Mouse (Mus musculus) hindbrain, embryonic 12.5 days (tissue): ENCODE measurements around the gene Casz1. TPM values are rescaled to one million over a fixed set of nuclear protein-coding genes. Genes with fewer than 3 reads are reported as not detected.

Source experiments
- ATAC-seq: fragments of 200-750 bp; cut with Nextera tagmentation; 2 replicates; pipeline ENCODE4 v1.8.0; 2017; ENCODE audit warnings: moderate TSS enrichment; ENCODE audit not compliant: low FRiP score
- H3K27ac ChIP-seq: fragments of 300-500 bp; sonication (generic); 2 replicates; pipeline ENCODE4 v1.5.1; 2016; ENCODE audit warnings: mild to moderate bottlenecking
- H3K27me3 ChIP-seq: fragments of 300-500 bp; sonication (generic); 2 replicates; pipeline ENCODE4 v1.6.1; 2016; ENCODE audit warnings: mild to moderate bottlenecking
- H3K36me3 ChIP-seq: fragments of 300-500 bp; sonication (generic); 2 replicates; pipeline ENCODE4 v1.6.1; 2016; ENCODE audit warnings: mild to moderate bottlenecking
- H3K4me1 ChIP-seq: fragments of 300-500 bp; sonication (generic); 2 replicates; pipeline ENCODE4 v1.6.1; 2016
- H3K4me2 ChIP-seq: fragments of 300-500 bp; sonication (generic); replicated peaks from 2 replicates; pipeline ENCODE4 v1.6.1; 2016; ENCODE audit warnings: mild to moderate bottlenecking
- H3K4me3 ChIP-seq: fragments of 300-500 bp; sonication (generic); 2 replicates; pipeline ENCODE4 v1.5.1; 2016; ENCODE audit warnings: mild to moderate bottlenecking
- H3K9ac ChIP-seq: fragments of 300-500 bp; sonication (generic); 2 replicates; pipeline ENCODE4 v1.6.1; 2016; ENCODE audit warnings: mild to moderate bottlenecking, moderate library complexity
- H3K9me3 ChIP-seq: fragments of 300-500 bp; sonication (generic); replicated peaks from 2 replicates; pipeline ENCODE4 v1.6.1; 2016; ENCODE audit warnings: mild to moderate bottlenecking
- WGBS: fragments of 180-500 bp; shearing (Covaris S2); methylation state at CpG from one replicate; pipeline ENCODE4 v1.1.7; 2016; 5-methylcytosine and 5-hydroxymethylcytosine counted together
- polyA plus RNA-seq: library from polyadenylated mRNA; unstranded; fragments of >200 nt; fragmentation: Nextera tagmentation; extraction: Ambion mirVana; gene quantifications from 2 replicates; pipeline ENCODE4 v1.2.1, GENCODE M21; 2016

The Casz1 gene
- polyA plus RNA-seq, 1 experiment from 2014 or later = 8.9 TPM

DNA sequence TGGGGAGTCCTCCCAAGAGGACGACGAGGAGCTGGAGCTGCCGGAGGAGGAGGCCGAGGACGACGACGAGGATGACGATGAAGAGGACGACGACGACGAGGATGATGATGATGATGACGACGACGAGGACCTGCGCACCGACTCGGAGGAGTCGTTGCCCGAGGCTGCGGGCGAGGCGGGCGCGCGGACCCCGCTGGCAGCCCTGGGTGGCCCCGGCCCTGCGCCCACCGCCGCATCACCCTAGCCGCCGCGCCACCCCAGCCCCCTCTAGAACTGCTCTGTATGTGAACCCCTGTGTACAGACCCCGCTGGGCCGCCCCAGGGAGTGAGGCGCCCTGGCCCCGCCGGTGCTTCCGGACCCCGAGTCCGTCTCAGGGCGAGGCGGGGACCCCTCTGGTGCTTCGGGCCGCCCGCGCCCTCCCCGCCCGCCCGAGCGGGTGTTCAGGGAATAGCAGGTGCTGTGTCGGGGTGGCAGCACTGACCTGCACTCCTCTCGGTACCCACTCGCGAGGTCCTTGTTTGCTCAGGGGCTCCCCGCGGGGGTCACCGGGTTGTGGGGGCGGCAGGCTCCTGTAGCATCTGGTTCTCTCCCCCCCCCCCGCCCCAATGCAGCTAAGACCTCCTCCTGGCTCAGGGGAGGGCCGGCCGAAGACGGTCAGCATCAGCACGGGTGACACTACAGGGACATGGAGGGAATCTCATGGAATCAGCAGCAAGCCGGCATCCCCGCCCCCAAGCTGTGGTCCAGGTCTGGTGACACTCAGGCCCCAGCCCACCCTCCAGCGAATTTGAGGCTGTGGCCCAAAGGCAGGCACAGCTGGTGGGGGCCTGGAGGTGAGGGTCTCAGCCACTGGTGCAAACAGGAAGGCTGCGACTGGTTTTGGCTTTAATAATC, 148.3 kb downstream of the Casz1 start:
- peak; percentile 33 for ATAC-seq
- peak overlapping the region; percentile 59 for H3K9ac ChIP-seq
- H3K36me3 ChIP-seq = no peaks in the 10 kb centered on the region
- H3K27ac ChIP-seq = no peak overlapping the region
- H3K9me3 ChIP-seq = no peaks in the 10 kb centered on the region
- 3% methylated on average over 65 of the region's 69 CpGs for WGBS
- peak overlapping the region; percentile 36 for H3K4me3 ChIP-seq
- H3K4me2 ChIP-seq = peak overlapping the region; percentile 77
- H3K4me1 ChIP-seq = peaks cover 49% of the 10 kb centered on the region
- peaks cover 79% of the 10 kb centered on the region for H3K27me3 ChIP-seq

DNA sequence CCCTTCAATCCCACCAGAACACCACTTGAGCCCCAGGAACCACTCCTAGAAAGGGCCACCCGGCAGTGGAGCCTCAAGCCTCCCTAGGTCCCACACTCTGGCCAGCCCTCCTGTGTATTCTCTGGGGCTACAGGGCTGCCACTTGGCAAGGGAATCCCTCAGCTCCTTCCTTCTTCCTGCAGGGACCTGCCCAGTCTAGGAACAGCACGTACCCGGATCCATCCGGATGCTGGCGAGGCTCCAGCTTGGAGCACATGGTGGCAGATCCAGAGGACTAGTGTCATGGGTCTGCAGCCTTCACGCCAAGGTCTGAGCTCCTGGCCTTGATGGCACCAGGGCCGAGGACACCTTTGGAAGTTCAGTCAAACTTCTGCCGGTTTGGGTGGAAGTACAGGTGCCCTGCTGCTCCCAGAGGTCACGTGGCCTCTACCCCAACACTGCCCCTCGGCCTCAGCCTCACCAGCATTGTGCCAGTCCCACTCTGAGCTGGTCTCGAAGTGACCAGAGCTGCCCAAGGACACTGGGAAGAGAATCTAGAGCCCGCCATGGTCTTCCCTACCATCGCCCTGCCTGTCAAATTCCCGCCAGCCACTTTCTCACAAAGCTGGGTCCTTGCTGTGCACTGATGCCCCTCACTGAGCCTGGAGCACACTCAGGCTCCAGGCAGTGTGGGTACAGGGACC, 151.0 kb downstream of the Casz1 start:
- Histone ChIP-seq H3K9ac (no peak overlapping the region), H3K4me1 (peaks cover 31% of the 10 kb centered on the region), H3K4me2 (no peak overlapping the region), H3K27ac (no peak overlapping the region), H3K36me3 (peaks cover 1% of the 10 kb centered on the region; the same call in 1 of the 2 replicates), H3K9me3 (no peaks in the 10 kb centered on the region), H3K4me3 (no peak overlapping the region), H3K27me3 (peaks cover 52% of the 10 kb centered on the region)
- no peak for ATAC-seq
- 85% methylated on average over 14 of the region's 14 CpGs for WGBS

DNA sequence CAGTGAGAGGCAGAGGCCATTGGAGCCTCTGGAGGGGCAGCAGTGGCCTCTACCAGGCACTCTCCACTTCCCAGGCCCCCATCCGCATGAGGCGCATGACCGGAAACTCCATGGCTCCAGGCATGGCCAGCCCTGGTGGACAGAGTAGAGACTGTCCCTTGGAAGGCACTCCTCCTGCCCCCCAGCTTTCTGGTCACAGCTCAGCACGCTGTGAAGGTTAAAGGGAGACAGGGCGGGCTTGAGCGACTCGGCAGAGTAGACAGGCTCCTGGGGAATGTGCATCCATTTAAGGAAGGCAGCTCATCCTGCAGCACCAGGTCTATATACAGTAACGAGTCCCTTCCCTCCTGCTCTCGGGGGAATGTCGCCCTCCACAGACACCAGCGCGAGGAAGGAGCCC, 155.8 kb downstream of the Casz1 start:
- Histone ChIP-seq H3K27ac (no peak overlapping the region), H3K36me3 (peaks cover 30% of the 10 kb centered on the region), H3K4me2 (no peak overlapping the region), H3K27me3 (peaks cover 11% of the 10 kb centered on the region), H3K9ac (no peak overlapping the region), H3K9me3 (no peaks in the 10 kb centered on the region), H3K4me1 (peaks cover 9% of the 10 kb centered on the region; the same call in 1 of the 2 replicates), H3K4me3 (no peak overlapping the region)
- ATAC-seq = no peak
- WGBS = 81% methylated on average over 12 of the region's 12 CpGs

DNA sequence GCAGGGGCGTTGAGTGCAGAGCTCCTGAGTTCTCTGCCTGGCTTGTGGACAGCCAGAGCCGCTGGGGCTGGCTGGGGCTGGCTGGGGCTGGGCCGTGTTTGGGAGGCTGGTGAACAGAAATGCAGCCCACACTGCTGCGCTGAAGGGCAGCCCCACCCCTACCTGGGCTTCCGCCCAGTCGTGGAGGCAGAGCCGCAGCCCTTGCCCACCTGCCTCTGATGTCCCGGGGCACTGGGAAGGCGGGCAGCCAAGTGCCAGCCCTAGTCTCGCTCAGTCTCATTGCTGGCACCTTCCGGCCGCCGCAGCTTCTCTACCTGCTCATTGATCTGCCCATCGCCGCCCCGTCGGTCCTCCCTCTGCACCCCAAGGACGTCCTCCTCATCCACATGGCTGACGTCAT, 156.9 kb downstream of the Casz1 start:
- 95% methylated on average over 19 of the region's 19 CpGs for WGBS
- Histone ChIP-seq H3K27ac (no peak overlapping the region), H3K9me3 (no peaks in the 10 kb centered on the region), H3K27me3 (0 out of 2 replicates have a peak, but pooled peaks cover 3% of the 10 kb centered on the region), H3K9ac (no peak overlapping the region), H3K4me2 (no peak overlapping the region), H3K4me3 (no peak overlapping the region), H3K4me1 (peaks cover 13% of the 10 kb centered on the region; the same call in 1 of the 2 replicates), H3K36me3 (peaks cover 30% of the 10 kb centered on the region)
- no peak for ATAC-seq

GRCm38 (mm10) chr4:148962096-148962495, 157.9 kb downstream of the Casz1 start:
- Histone ChIP-seq H3K4me3 (no peak overlapping the region), H3K4me2 (no peak overlapping the region), H3K9me3 (no peaks in the 10 kb centered on the region), H3K9ac (no peak overlapping the region), H3K27me3 (no peaks in the 10 kb centered on the region), H3K4me1 (peaks cover 18% of the 10 kb centered on the region), H3K36me3 (peaks cover 30% of the 10 kb centered on the region), H3K27ac (no peak overlapping the region)
- WGBS = 100% methylated on average over 1 of the region's 1 CpGs
- no peak for ATAC-seq

GRCm38 (mm10) chr4:148964541-148965310, 160.5 kb downstream of the Casz1 start:
- no peak for ATAC-seq
- H3K4me1 ChIP-seq = peaks cover 34% of the 10 kb centered on the region
- 81% methylated on average over 10 of the region's 10 CpGs for WGBS
- no peak overlapping the region for H3K4me2 ChIP-seq
- H3K9ac ChIP-seq = no peak overlapping the region
- peak overlapping the region; percentile 44; the same call in 1 of the 2 replicates for H3K27ac ChIP-seq
- no peaks in the 10 kb centered on the region for H3K9me3 ChIP-seq
- H3K36me3 ChIP-seq = peaks cover 30% of the 10 kb centered on the region
- H3K4me3 ChIP-seq = no peak overlapping the region
- no peaks in the 10 kb centered on the region; the same call in 1 of the 2 replicates for H3K27me3 ChIP-seq

- WGBS = 79% methylated on average over 5 of the region's 5 CpGs
- peaks cover 20% of the 10 kb centered on the region for H3K36me3 ChIP-seq
- ATAC-seq = no peak
- peaks cover 38% of the 10 kb centered on the region for H3K4me1 ChIP-seq
- no peak overlapping the region for H3K27ac ChIP-seq
- no peaks in the 10 kb centered on the region for H3K9me3 ChIP-seq
- no peaks in the 10 kb centered on the region; the same call in 1 of the 2 replicates for H3K27me3 ChIP-seq
- no peak overlapping the region for H3K4me3 ChIP-seq
- H3K9ac ChIP-seq = no peak overlapping the region
- H3K4me2 ChIP-seq = no peak overlapping the region
These were observed 161.9 kb downstream of the Casz1 start for GRCm38 (mm10) chr4:148966132-148966531.

DNA sequence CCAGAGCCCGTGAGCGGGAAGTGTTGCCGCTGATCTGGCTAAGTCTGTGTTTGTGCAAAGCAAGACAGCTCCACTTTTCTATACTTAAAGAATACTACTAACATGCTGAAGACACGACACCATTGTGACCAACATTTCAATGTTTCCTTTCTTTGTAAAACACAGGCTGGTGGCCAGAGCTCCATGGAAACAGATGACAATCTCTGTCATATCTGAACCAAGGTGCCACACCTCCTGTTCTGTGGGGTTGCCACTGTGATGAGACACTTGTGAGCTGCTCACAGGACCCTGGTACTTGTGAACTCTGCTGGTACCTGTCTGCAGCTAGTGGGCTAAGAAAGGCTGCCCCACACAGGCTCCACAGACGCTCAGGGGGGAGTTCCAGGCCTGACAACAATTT, 164.6 kb downstream of the Casz1 start:
- Histone ChIP-seq H3K27ac (no peak overlapping the region), H3K9me3 (no peaks in the 10 kb centered on the region), H3K4me2 (no peak overlapping the region), H3K36me3 (0 out of 2 replicates have a peak, but pooled peaks cover 2% of the 10 kb centered on the region), H3K27me3 (no peaks in the 10 kb centered on the region; the same call in 1 of the 2 replicates), H3K4me1 (peaks cover 50% of the 10 kb centered on the region), H3K9ac (no peak overlapping the region), H3K4me3 (no peak overlapping the region)
- 77% methylated on average over 5 of the region's 5 CpGs for whole genome bisulfite sequencing
- no peak for ATAC-seq

- Histone ChIP-seq H3K9me3 (no peaks in the 10 kb centered on the region), H3K4me2 (no peak overlapping the region), H3K36me3 (no peaks in the 10 kb centered on the region), H3K27me3 (no peaks in the 10 kb centered on the region; the same call in 1 of the 2 replicates), H3K27ac (peak overlapping the region; percentile 4; the same call in 1 of the 2 replicates), H3K4me3 (no peak overlapping the region), H3K9ac (no peak overlapping the region), H3K4me1 (peaks cover 50% of the 10 kb centered on the region)
- no peak for ATAC-seq
- 90% methylated on average over 5 of the region's 5 CpGs for WGBS
These were observed 165.4 kb downstream of the Casz1 start for GRCm38 (mm10) chr4:148969610-148970009.

DNA sequence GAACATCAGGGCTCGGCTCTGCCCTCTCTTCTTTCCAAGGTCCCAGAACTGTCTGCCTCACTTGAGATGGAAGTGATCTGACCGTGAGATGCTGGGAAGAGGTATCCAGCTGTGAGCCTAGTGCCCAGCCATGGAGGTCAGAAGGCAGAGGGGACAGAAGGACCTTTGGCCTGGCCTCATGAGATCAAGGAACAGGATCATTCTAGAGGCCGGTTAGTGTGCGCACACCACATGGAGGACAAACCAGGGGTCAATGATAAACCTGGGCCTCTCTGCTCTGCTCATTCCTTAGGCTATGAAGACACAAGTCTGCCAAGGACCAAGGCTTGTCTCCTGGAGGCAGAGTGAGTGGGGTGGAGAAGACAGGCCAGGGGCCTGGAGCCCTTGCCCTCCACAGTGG, 166.5 kb downstream of the Casz1 start:
- peaks cover 53% of the 10 kb centered on the region for H3K4me1 ChIP-seq

DNA sequence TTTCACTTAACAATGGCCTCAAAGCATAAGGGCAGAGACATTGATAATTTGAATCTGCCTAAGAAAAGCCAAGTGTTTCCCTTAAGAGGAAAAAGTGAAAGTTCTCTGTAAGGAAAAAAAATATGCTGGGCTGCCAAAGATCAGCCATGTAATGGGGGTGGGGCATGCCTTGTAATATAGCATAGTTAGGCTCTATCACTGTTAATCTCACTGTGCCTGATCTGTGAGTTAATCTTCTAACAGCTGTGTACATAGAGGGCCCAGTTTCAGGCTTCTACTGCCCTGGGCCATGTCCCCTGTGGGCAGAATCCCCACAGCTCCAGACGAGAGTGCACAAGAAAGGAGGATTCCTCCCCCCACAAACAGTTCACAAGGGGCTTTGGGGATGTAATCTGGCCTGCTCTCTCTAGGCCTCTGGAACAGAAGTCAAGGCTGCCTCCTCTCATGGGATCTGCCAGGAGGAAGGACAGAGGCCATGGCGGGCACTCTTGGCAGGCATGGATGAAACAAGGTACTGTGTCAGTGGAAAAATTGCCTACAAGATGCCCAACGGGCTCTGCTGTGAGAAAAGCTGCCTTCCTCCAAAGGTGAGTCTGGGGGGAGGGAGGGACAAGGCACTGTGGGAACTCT, 167.5 kb downstream of the Casz1 start:
- Histone ChIP-seq H3K4me3 (no peak overlapping the region), H3K4me1 (peaks cover 46% of the 10 kb centered on the region), H3K27me3 (no peaks in the 10 kb centered on the region; the same call in 1 of the 2 replicates), H3K9ac (no peak overlapping the region), H3K36me3 (no peaks in the 10 kb centered on the region), H3K27ac (no peak overlapping the region; the same call in 1 of the 2 replicates), H3K4me2 (no peak overlapping the region), H3K9me3 (no peaks in the 10 kb centered on the region)
- no peak for ATAC-seq
- WGBS = 52% methylated on average over 3 of the region's 3 CpGs

More for the DNA sequence above, 166.5 kb downstream of the Casz1 start:
- Histone ChIP-seq H3K27ac (no peak overlapping the region), H3K9me3 (no peaks in the 10 kb centered on the region), H3K9ac (no peak overlapping the region), H3K27me3 (no peaks in the 10 kb centered on the region; the same call in 1 of the 2 replicates), H3K36me3 (no peaks in the 10 kb centered on the region), H3K4me3 (no peak overlapping the region), H3K4me2 (no peak overlapping the region)
- no peak for ATAC-seq
- WGBS = 70% methylated on average over 4 of the region's 4 CpGs
